Mouse (Mus musculus) cerebellum, adult 2 months (tissue): ENCODE measurements around the gene Kcnip1. TPM values are rescaled to one million over a fixed set of nuclear protein-coding genes. Genes with fewer than 3 reads are reported as not detected.

Experiments
- DNase-seq, 2 experiments: peaks; one replicate each; pipeline ENCODE4 v3.0.0; 2021
- H3K27ac ChIP-seq: fragments of 200-500 bp; 2 replicates; pipeline ENCODE4 v1.5.1; 2012; ENCODE audit warnings: low read length, control low read depth, inconsistent platforms; ENCODE audit not compliant: insufficient read depth
- H3K27me3 ChIP-seq: fragments of 200-500 bp; 2 replicates; pipeline ENCODE4 v1.6.1; 2012; ENCODE audit warnings: inconsistent platforms, mild to moderate bottlenecking, low read length, moderate library complexity; ENCODE audit not compliant: control insufficient read depth, insufficient read depth
- H3K4me1 ChIP-seq: fragments of 200-500 bp; 2 replicates; pipeline ENCODE4 v1.6.1; 2011; ENCODE audit warnings: low read length; ENCODE audit not compliant: control insufficient read depth, insufficient read depth
- H3K4me3 ChIP-seq: fragments of 200-500 bp; replicated peaks from 2 replicates; pipeline ENCODE3; 2011; ENCODE audit warnings: mild to moderate bottlenecking, low read depth, low read length, control low read depth; ENCODE audit not compliant: insufficient read depth
- CTCF ChIP-seq: fragments of 200-500 bp; IDR thresholded peaks from 2 replicates; pipeline ENCODE4 v1.5.1; 2011; ENCODE audit warnings: low read depth, mild to moderate bottlenecking, control low read depth, low read length, moderate library complexity, borderline replicate concordance; ENCODE audit not compliant: insufficient read depth
- POLR2A ChIP-seq: fragments of 200-500 bp; IDR thresholded peaks from 2 replicates; pipeline ENCODE4 v1.6.1; 2011; ENCODE audit warnings: low read length, control low read depth, borderline replicate concordance; ENCODE audit not compliant: insufficient read depth
- WGBS: fragments of 180-500 bp; shearing (Covaris S2); methylation state at CpG from one replicate; pipeline ENCODE4 v1.1.7; 2018; 5-methylcytosine and 5-hydroxymethylcytosine counted together
- polyA plus RNA-seq: library from polyadenylated mRNA; depleted of rRNA; stranded (reverse); fragments of >200 nt; gene quantifications from 2 replicates; pipeline ENCODE4 v1.2.3, GENCODE M21; 2012; rRNA removed

The Kcnip1 gene
- polyA plus RNA-seq, 1 experiment = 78.8 TPM

GRCm38 (mm10) chr11:33614218-33614617, 378.7 kb downstream of the Kcnip1 start:
- Histone ChIP-seq H3K4me3 (no peak overlapping the region), H3K27ac (no peak overlapping the region), H3K27me3 (no peaks in the 10 kb centered on the region; the same call in 1 of the 2 replicates), H3K4me1 (no peaks in the 10 kb centered on the region)
- DNase-seq = peak; percentile 46 to 72
- TF ChIP-seq POLR2A (no peak), CTCF (peak; percentile 95)
- 8% methylated on average over 15 of the region's 15 CpGs for WGBS

- no peak overlapping the region for H3K27ac ChIP-seq
- WGBS = 29% methylated on average over 3 of the region's 3 CpGs
- no peak overlapping the region for H3K4me3 ChIP-seq
- H3K4me1 ChIP-seq = no peaks in the 10 kb centered on the region
- no peak for TF ChIP-seq POLR2A
- no peak for TF ChIP-seq CTCF
- no peak for DNase-seq
- no peaks in the 10 kb centered on the region; the same call in 1 of the 2 replicates for H3K27me3 ChIP-seq
Measured at GRCm38 (mm10) chr11:33607784-33608183, 385.2 kb downstream of the Kcnip1 start.

GRCm38 (mm10) chr11:33603174-33603573, 389.8 kb downstream of the Kcnip1 start:
- H3K4me3 ChIP-seq = no peak overlapping the region
- 80% methylated on average over 2 of the region's 2 CpGs for WGBS
- no peak for TF ChIP-seq CTCF
- TF ChIP-seq POLR2A = no peak

GRCm38 (mm10) chr11:33598986-33599385, 394.0 kb downstream of the Kcnip1 start, which contains the start of gene D130052B06Rik:
D130052B06Rik (plus strand) TSS chr11:33599302.
- TF ChIP-seq CTCF (no peak), POLR2A (no peak)
- Histone ChIP-seq H3K4me1 (0 out of 2 replicates have a peak, but pooled peaks cover 4% of the 10 kb centered on the region), H3K27me3 (no peaks in the 10 kb centered on the region), H3K4me3 (no peak within 1 kb of the TSS), H3K27ac (no peak within 1 kb of the TSS)
- 68% methylated on average over 4 of the region's 4 CpGs for WGBS
- no peak for DNase-seq

More at GRCm38 (mm10) chr11:33603174-33603573, 389.8 kb downstream of the Kcnip1 start:
- Histone ChIP-seq H3K4me1 (no peaks in the 10 kb centered on the region), H3K27ac (no peak overlapping the region), H3K27me3 (no peaks in the 10 kb centered on the region; the same call in 1 of the 2 replicates)
- no peak for DNase-seq

GRCm38 (mm10) chr11:33596655-33597054, 396.3 kb downstream of the Kcnip1 start:
- 0 out of 2 replicates have a peak, but pooled peaks cover 4% of the 10 kb centered on the region for H3K4me1 ChIP-seq
- H3K27me3 ChIP-seq = no peaks in the 10 kb centered on the region; the same call in 1 of the 2 replicates
- H3K27ac ChIP-seq = no peak overlapping the region
- no peak overlapping the region for H3K4me3 ChIP-seq
- DNase-seq = no peak
- TF ChIP-seq CTCF (no peak), POLR2A (no peak)
- 85% methylated on average over 4 of the region's 4 CpGs for WGBS

- Histone ChIP-seq H3K27ac (no peak overlapping the region), H3K4me3 (no peak overlapping the region), H3K4me1 (0 out of 2 replicates have a peak, but pooled peaks cover 4% of the 10 kb centered on the region), H3K27me3 (no peaks in the 10 kb centered on the region; the same call in 1 of the 2 replicates)
- TF ChIP-seq CTCF (no peak), POLR2A (no peak)
- WGBS = 52% methylated on average over 4 of the region's 4 CpGs
- no peak for DNase-seq
Measured at GRCm38 (mm10) chr11:33592826-33593225, 400.1 kb downstream of the Kcnip1 start.

GRCm38 (mm10) chr11:33590771-33591170, 402.2 kb downstream of the Kcnip1 start:
- no peak for DNase-seq
- H3K4me1 ChIP-seq = 0 out of 2 replicates have a peak, but pooled peaks cover 4% of the 10 kb centered on the region

GRCm38 (mm10) chr11:33586614-33587013, 406.3 kb downstream of the Kcnip1 start:
- Histone ChIP-seq H3K4me3 (no peak overlapping the region), H3K27me3 (no peaks in the 10 kb centered on the region), H3K4me1 (no peaks in the 10 kb centered on the region), H3K27ac (no peak overlapping the region)
- TF ChIP-seq POLR2A (no peak), CTCF (no peak)
- DNase-seq = no peak
- WGBS = 85% methylated on average over 6 of the region's 6 CpGs

More at GRCm38 (mm10) chr11:33590771-33591170, 402.2 kb downstream of the Kcnip1 start:
- TF ChIP-seq CTCF = no peak
- TF ChIP-seq POLR2A = no peak
- no peak overlapping the region for H3K27ac ChIP-seq
- WGBS = 91% methylated on average over 3 of the region's 3 CpGs
- H3K4me3 ChIP-seq = no peak overlapping the region
- H3K27me3 ChIP-seq = no peaks in the 10 kb centered on the region; the same call in 1 of the 2 replicates

GRCm38 (mm10) chr11:33579621-33580020, 413.3 kb downstream of the Kcnip1 start:
- WGBS = 29% methylated on average over 3 of the region's 3 CpGs
- no peaks in the 10 kb centered on the region for H3K27me3 ChIP-seq
- DNase-seq = no peak
- H3K4me1 ChIP-seq = no peaks in the 10 kb centered on the region
- H3K27ac ChIP-seq = no peak overlapping the region
- H3K4me3 ChIP-seq = no peak overlapping the region
- no peak for TF ChIP-seq POLR2A
- TF ChIP-seq CTCF = no peak

Other genes with a start within 250 kb of the Kcnip1 start
- gene Kcnmb1, start 30.1 kb downstream of the Kcnip1 start, polyA plus RNA-seq = 0.52 and 0.62 TPM in 2 replicates
- 1.1 and 1.2 TPM in 2 replicates for gene Lcp2, start 53.8 kb upstream of the Kcnip1 start, polyA plus RNA-seq
- not detected in 2 replicates for gene 4930469K13Rik, start 105.4 kb upstream of the Kcnip1 start, polyA plus RNA-seq
- gene Foxi1, start 214.9 kb upstream of the Kcnip1 start, polyA plus RNA-seq = not detected in 2 replicates